Mouse (Mus musculus) gonadal fat pad, adult 2 months (tissue): ENCODE measurements around the gene Alkbh6. TPM values are rescaled to one million over a fixed set of nuclear protein-coding genes. Genes with fewer than 3 reads are reported as not detected.

Experiments
- DNase-seq: peaks from one replicate; pipeline ENCODE4 v3.0.0-alpha.2; 2012; ENCODE audit warnings: low read depth
- polyA plus RNA-seq: library from polyadenylated mRNA; depleted of rRNA; stranded (reverse); fragments of >200 nt; gene quantifications from 2 replicates; pipeline ENCODE4 v1.2.3, GENCODE M21; 2012; rRNA removed

Alkbh6 gene
- 102 and 105 TPM in 2 replicates for polyA plus RNA-seq

DNA sequence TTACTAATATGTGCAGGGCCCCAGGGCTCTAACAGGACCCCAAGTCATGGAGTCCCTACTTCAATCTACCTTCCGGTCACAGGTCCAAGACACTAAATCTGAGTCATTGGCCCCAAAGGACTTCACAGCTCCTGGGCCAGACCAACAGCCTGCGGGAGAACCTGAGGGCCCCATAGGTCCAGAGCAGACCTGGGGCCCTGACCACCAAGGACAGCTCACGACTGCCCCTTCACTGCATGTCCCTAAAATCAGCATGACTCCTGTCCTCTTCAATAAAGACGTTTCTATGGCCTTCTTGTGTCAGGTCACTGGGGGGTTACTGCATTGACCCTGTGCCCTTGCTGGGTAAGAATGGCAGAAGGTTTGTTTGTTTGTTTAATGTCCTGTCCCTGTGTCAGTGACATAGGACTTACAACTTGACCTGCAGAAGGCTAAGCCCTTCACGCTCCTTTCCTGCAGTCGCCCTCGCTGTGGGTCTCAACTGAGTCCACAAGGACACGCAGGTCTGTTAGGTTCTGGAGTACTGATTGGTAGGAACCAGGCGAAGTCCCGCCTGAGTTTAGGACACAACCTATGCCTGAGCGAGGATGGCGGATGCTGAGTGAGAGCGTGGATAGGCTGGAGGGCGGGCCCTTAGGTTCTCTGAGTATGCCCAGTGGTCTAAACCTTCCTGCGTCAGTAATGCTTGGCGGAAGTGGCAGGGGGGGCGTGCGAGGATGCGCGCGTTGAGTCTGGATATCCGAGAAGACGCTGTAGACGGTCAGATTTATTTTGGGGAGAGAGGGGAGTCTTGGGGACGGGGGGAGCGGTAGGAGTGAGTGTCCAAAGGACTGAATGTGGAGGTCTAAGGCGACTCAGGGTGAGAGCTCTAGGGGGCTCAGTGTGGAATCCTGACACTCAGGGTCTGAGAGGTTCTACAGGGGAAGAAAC lies at the start of gene Alkbh6:
Alkbh6 (plus strand) TSS at position 642 of the 930 bp plus-strand sequence.
- peak; percentile 54 for DNase-seq

DNA sequence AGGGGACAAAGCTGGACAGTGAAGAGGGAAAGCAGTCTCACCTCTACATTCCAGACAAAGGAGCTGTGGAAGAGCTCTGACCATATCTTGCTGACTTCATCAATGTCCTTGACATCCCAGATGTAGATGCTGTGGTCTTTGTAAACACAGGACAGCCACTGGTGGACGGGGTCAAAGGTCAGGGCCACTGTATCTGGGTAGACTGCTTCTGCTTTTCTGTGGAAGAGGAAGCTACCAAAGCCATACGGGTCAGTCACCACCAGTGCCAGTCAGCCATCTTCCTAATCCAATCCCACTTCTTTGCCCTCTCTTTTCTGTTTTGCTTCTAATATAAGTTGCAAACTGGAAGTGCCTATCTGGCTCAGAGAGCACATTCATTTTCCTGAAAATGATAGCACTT lies 43.5 kb upstream of the Alkbh6 start:
- no peak for DNase-seq

DNA sequence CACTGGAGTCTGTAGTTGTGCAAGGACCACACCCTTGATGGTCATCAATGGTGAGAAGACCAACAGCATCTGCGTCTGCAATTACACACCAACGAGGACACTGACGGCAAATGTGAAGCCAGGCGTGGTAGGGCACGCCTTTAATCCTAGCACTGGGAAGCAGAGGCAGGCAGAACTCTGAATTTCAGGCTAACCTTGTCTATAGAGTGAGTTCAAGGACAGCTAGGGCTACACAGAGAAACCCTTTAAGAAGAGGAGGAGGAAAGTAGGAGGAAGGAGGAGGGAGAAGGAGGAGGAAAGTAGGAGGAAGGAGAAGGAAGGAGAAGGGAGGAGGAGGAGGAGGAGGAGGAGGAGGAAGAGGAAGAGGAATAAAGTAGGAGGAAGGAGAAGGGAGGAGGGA lies 43.0 kb upstream of the Alkbh6 start:
- DNase-seq = no peak

DNA sequence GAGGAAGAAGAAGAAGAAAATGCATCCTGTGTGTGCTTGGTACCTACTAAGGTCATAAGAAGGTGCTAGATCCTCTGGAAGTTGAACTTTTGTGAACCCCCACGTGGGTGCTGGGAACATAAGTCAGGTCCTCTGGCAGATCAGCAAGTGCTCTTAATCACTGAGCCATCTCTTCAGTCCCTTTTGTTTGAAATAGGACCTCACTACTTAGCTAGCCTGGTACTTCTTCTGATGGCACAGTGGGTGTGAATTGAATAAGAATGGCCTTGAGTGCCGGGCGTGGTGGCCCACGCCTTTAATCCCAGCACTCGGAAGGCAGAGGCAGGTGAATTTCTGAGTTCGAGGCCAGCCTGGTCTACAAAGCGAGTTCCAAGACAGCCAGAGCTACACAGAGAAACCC lies 42.6 kb upstream of the Alkbh6 start:
- no peak for DNase-seq

DNA sequence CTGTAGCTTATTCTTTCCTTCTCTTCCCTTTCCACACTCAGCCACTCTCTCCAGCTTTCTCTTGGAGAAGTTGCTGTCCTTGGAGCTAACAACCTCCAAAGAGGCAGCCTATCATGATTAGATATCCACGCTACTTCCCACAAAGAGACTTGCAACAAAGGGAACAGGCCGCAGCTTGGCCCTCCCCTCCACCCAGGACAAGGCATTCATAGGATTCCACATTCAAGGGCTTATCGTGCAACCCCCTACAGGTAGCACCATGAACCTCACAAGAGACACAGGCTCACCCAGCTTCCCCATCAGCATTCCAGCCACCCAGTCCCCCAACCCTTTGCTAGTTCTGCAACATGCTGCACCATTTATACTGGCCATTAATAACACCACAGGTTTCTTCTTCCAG lies 41.7 kb upstream of the Alkbh6 start:
- no peak for DNase-seq

DNA sequence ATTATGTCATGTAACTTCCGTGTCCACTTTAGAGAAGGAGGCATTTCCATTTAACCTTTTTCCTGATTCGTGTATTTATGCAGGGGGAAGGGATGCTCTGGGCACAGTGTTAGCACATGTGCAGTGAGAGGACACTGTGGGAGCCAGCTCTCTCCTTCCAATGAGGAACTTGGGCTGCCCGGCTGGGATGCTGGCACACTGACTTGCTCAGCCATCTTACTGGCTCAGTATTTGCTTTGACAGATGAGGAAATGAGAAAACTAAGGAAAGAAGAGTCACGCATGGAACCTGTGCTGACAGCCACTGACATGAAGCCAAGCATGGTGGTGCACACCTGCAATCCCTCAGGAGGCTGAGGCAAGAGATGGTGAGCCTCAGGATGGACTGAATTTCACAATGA lies 38.9 kb upstream of the Alkbh6 start:
- no peak for DNase-seq

DNA sequence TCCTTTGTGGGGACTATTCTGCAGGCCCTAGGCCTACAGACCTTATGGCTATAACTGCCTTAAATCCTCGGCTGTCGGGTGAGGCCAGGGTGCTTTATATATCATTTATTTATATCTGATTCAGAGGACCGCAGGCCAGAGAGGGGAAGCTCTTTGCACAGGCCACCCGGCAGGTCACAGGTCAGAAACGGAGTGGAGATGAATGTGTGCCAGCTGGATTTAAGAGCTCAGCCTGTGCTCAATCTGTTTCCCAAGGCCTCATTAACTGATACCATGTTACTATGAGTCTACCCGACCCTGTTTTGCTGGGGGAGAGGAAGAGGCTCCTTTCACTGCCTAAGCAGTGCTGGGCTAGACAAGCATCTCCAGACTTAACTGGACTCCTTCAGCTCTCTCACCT lies 34.1 kb upstream of the Alkbh6 start:
- DNase-seq = no peak

DNA sequence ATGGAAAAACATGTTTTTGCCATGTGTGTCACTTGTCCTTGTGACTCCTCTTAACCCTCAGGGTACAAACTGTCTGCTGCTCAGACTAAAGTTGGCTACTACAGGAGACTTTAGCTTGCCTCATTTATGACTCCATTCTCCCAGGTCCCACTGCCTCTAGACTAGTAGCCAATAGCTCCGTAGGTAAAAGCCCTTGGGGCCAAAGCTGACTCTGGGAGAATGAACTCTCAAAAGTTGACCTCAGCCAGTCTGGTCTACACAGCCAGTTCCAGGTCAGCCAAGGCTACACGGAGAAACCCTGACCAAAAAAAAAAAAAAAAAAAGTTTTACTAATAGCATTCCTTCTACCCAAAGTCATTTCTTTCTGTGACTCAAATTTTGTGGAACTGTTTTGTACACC lies 29.6 kb upstream of the Alkbh6 start:
- DNase-seq = no peak

DNA sequence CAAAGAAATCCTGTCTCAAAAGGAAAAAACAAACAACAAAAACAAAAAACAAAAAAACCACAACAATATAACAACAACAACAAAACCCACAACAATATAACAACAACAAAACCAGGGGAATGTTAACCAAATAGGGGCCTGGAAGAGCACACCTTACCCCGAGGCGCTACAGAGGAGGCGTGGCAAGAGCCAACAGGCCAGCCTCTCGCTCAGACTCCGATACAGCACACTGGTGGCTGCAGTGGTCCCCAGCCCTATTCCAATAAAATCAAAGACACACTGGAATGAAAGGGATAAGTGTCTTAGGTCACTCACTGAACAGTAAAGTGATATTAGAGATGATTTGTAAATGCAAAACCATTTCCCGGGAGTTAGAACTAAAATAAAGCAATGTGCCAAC lies 29.0 kb upstream of the Alkbh6 start:
- DNase-seq = no peak

DNA sequence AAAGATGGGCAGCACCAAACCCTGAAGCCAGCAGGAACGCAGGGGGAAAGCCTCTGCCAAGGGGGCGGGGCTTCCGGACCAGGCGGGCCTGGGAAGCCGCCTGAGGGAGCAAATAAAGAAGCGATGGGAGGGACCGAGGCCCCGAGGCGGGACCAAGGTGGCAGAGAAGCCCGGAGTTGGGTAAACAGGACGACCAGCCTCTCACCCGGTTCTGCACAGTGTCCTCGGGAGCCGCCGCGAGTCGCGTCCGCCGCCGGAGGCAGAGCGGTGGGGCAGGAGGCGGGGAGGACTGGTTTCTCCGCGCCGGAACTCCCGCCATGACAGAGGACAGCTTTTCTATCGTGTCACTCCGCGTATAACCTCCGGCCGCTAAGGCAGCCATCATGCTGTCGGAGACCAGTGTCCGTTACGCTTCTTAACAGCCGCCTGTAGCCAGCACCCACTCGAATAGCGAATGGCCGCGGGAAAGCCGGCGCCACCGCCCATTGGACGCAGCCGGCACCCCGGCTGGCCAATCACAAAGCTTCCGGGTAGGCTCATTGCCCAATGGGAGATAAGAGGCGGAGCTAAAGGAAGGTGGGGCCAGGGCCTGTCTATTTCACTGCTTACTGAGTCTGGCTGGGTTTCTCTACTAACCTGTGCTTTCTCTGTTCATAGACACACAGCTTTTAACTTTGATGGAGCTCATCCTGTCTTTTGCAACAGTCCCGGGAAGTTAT lies 28.4 kb upstream of the Alkbh6 start, which contains the start of the genes Thap8 and Wdr62:
Thap8 (plus strand) TSS at position 144 of the 719 bp plus-strand sequence.
Wdr62 (minus strand) TSS at position 469 of the 719 bp plus-strand sequence.
- peak; percentile 45 for DNase-seq

DNA sequence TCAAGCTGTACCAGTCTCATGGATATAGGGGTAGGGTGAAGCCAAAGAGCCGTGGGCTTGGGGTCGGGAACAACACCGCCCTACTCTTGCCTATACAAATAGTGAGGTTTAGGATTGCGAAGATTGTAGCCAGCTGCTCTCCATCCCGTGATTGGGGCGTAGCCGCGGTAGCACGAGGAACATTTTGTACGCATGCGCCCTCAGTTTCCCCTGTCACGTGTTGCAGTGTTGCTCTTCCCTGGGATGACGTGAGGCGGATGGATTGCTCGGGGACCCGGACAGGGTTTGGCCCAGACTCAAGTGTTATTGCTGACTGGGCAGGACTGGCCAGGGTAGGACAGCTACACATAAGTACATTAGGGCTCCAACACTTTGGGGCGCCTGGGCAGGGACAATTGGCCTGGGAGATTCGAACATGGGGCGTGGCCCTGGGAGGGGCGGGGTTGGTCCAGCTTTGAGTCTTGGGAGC lies 27.8 kb upstream of the Alkbh6 start:
- peak; percentile 20 for DNase-seq

DNA sequence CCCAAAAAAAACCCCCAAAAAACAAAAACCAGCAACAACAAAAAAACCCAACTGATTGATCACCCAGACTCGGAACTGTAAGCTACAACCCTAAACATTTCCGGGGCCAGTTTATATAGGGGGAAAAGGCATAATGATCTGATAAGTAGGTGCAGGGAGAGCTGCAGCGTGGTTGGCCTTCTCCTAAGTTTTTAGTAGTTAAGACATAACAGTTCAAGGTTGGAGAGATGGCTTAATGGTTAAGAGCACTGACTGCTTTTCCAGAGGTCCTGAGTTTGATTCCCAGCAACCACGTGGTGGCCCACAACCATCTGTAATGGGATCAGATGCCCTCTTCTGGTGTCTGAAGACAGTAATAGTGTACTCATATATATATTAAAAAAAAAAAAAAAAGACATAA lies 27.0 kb upstream of the Alkbh6 start:
- no peak for DNase-seq

DNA sequence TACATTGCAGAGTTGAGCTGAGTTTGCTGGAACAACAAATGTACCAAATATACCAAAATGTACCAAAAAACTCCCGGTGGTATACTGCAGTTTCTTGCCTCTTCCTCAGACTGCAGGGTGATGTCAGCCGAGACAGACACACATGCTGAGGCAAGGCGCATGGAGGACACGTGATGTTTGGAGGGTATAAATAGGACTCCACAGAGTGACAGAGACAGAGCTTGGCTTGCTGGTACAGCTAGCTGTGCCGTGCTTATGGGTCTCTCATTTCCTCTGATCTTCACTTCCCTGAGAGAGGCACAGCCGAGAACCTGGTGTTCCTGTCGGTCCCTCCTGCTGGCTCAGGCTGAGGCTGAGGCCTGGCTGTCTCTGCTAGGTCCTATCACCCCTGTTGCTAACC lies 25.8 kb upstream of the Alkbh6 start:
- DNase-seq = no peak

DNA sequence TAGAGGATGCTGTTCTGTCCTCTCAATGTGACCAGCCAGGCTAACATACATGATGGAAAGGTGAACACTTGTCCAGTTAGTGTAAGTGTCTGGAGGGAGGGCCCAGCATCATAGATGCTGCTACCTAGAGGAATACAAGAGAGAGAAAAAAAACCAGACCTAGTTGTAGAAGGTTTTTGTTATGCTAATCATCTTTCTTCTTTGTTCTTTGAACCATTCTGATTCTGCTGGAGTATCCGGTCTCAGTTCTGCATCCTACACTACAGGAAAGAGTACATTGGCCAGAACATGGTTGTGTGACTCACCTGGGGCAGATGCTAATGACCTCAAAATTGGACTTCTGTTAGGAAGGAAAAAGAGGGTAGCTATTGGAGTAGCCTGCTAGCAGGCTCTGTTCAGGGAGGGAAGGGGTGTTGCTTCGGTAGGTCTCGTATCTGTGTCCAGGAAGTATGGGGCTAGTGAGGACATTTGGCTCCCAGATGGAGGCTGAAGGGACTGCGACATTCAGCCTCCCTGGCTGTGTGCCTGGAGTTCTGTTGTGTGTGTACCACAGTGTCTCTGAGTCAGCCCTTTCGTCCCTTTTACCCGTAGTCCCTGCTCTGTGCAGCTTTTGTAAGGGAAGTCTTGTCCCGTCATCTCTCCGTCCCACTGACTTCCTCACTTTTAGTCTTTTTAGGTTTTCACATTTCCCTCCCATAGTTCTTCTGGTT lies 21.7 kb upstream of the Alkbh6 start:
- DNase-seq = no peak

DNA sequence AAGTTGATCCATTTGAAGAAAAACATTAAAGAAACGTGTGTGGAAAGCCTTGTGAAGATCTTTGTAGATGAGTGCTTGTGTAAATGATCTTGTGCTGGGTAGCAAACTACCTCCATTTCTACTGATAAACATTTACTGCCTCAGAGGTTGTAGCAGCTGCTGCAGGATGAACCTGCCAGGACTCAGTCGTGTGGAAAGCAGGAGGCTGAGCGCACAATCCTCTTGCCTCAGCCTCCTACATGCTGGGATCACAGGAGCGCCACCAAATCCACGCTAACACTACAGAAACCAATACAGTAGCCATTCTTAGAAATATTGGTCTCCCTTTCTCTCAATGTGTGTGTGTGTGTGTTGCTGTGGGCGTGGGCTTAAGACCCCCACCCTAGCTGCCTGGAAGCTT lies 20.5 kb upstream of the Alkbh6 start:
- DNase-seq = no peak

DNA sequence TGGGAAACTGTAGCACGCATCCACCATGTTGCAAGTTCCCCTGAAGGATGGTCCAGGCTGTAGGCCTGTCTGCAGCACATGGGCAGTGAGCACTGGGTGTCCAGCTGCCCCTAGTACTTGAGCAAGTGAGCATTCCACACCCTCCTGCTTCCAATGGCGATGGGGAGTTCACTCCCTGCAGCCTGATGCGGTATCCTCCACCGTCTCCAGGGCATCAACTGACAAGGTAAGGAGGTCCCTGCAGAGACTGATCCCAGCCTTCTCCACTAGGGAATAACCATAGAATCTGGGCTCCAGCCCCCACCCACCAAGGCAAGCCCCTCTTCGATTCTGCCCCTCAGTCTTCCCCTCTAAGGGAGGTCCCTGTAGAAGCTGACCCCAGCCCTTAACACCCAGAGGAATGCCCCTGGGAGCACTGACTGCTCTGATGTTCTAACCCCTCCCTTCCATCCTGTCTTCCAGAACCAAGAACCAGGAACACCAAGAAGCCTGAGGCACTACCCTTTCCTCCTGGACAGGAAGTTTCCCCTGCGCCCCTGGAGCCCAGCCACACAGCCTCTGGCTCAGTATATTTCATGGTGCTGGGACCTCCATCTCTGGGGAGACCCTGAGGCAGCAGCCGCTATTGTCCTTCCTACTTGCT lies 19.3 kb upstream of the Alkbh6 start:
- no peak for DNase-seq

DNA sequence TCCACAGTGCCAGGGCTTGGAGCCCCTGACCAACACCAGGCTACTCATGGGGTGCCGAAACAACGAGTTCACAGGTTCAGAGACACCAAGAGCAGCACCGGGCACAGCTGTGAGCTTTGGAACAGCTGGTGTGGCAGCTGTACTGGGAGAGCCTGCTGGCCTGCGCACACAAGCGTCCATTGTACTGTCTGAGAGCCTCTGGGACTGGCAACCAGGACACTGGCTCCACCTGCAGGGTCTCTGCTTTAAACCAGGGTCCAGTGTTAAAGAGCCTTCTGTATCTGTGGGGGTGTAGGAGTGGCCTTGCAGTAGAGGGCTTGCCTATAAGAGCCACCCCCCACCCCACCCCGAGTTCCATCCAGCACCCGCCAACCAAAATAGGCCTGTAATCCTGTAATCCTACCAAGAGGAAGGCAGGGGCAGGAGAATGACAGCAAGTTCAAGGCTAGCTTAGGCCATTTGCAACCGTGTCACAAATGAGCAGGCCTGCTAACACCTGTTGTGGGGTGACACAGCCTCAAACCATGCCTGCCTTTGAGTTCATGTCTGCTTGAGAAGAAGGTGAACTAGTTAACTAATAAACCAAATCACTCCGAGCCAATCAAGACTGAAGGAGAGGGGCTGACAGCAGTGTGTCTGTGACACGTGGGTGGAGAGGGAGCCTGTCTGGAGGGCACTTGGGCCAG lies 18.7 kb upstream of the Alkbh6 start:
- DNase-seq = no peak

DNA sequence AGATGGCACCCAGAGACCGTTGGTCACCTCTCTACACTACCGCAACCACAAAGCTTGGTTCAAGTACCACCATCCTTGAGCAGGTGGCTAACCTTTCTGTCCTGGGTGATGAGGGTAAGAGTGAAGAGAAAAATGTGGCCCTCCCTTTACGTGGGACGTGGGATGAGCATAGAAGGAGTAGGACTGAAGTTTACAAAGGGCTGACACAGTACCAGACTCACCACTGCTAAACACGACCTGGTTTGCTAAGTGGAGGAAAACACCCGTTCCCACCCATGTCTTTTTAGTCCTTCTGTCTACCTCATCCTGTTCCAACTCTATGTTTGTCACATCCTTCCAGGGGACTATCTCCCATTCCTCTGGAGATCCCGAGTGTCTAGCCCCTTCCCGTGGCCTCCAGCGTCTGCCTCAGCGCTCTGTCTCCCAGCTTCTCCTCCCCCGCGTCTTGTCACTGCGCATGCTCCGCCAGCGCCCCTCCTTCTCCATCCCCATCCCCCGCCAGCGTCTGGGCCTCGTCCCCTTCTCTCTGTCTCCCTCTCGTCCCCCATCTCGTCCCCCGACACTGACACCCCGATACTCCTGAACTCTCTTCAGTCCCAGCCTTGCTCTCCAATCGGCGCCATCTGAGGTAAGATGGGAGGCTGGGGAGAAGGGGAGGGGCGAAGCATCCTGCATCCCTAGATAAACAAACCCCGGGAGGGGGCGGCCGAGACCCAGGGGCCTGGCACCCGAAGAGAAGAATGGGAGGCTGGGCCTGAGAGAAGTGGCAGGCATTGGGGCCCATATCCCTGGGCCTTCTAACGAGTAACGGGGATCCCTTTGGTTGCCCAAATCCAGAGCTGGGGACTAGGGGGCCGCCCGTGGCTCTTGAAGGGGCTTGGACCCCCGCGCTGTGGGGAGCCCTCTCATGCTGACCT lies 17.0 kb upstream of the Alkbh6 start, which contains the start of gene Clip3:
Clip3 (plus strand) TSS at position 514 of the 917 bp plus-strand sequence.
- no peak for DNase-seq

DNA sequence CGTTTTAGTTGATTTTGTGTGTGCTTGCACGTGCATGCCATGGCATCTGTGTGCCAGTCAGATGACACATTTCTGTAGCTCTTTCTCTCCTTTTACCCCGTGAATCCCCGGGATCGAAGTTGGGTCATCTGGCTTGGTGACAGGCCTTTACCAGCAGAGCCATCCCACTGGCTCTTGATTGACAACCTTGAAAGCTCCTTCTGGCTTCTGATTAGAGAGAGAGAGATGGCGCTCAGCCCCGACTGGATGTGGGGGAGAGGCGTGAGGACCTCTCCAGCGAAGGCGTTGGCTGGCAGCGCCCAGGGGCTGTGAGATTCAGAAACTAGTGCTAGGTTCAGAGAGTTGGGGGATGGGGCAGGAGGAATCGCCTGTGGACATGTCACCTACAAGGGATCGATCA lies 14.7 kb upstream of the Alkbh6 start:
- DNase-seq = no peak

DNA sequence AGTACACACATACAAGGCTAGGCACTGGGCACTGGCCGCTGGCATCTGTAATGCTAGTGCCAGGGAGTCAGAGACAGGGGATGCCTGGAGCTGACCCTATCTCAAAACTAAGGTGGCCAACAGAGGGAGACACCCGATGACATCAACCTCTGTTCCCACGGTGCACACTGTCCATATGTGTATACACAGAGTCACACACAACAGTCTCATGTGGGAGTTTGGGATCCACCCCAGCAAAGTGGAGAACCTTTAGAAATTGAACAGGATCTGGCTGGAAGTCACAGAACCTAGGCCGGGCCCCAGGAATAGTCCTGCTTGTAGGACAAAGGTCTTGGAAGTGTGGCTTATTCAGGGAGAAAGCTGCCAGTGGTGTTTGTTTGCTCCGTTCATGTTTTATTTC lies 14.2 kb upstream of the Alkbh6 start:
- no peak for DNase-seq
